In genomic region chr5:102055946-102056345, GRCm38 (mm10) we compare ENCODE assay signal across 13 mouse cellular contexts. TPM values are rescaled to one million over a fixed set of nuclear protein-coding genes. Genes with fewer than 3 reads are reported as not detected.
DNase-seq lines count a peak whose midpoint lies in the region; ATAC-seq lines count a peak whose summit lies in the region.
"Had no signal": no experiment of that assay in that cellular context is flagged by ENCODE, and none has a peak within 500 bp of the region (broad histone marks: within the 10 kb centered on the region; RNA-seq: fewer than 3 reads in every experiment).

No protein-coding gene starts in this region.

- H3K36me3 ChIP-seq in kidney, embryonic 15.5 days, result no peaks in the 10 kb centered on the region
- peaks cover 27% of the 10 kb centered on the region for H3K36me3 ChIP-seq in limb, embryonic 10.5 days
- H3K36me3 ChIP-seq: G1E; limb, embryonic 15.5 days had no signal

- H3K27me3 ChIP-seq in kidney, embryonic 15.5 days, result no peaks in the 10 kb centered on the region
- H3K27me3 ChIP-seq in limb, embryonic 10.5 days (ENCODE audit: low read depth, poor library complexity, severe bottlenecking), result no peaks in the 10 kb centered on the region
- H3K27me3 ChIP-seq: embryonic facial prominence, embryonic 12.5 days; hindbrain, embryonic 12.5 days; limb, embryonic 15.5 days had no signal

- H3K9me3 ChIP-seq in kidney, embryonic 15.5 days (replicated peaks), result no peaks in the 10 kb centered on the region
- H3K9me3 ChIP-seq in limb, embryonic 10.5 days (replicated peaks), result no peaks in the 10 kb centered on the region
- H3K9me3 ChIP-seq: embryonic facial prominence, embryonic 12.5 days; hindbrain, embryonic 12.5 days; limb, embryonic 15.5 days had no signal

- H3K4me3 ChIP-seq in kidney, embryonic 15.5 days (replicated peaks), result no peak overlapping the region
- no peak overlapping the region for H3K4me3 ChIP-seq in limb, embryonic 10.5 days
- H3K4me3 ChIP-seq: embryonic facial prominence, embryonic 12.5 days; hindbrain, embryonic 12.5 days; limb, embryonic 15.5 days had no signal

- WGBS in kidney, embryonic 15.5 days, result 55% methylated on average over 7 of the region's 7 CpGs
- 69% methylated on average over 7 of the region's 7 CpGs for WGBS in limb, embryonic 10.5 days

- no peak overlapping the region for H3K4me2 ChIP-seq in kidney, embryonic 15.5 days
- H3K4me2 ChIP-seq: embryonic facial prominence, embryonic 12.5 days; hindbrain, embryonic 12.5 days; limb, embryonic 15.5 days had no signal

- H3K9ac ChIP-seq in kidney, embryonic 15.5 days, result no peak overlapping the region
- H3K9ac ChIP-seq: embryonic facial prominence, embryonic 12.5 days; hindbrain, embryonic 12.5 days; limb, embryonic 15.5 days had no signal

- ATAC-seq in kidney, embryonic 15.5 days (replicated peaks; ENCODE audit: low FRiP score), result no peak

- H3K4me1 ChIP-seq in kidney, embryonic 15.5 days, result peaks cover 51% of the 10 kb centered on the region
- H3K4me1 ChIP-seq in limb, embryonic 10.5 days, result peaks cover 17% of the 10 kb centered on the region

- peak overlapping the region; percentile 74 for H3K27ac ChIP-seq in kidney, embryonic 15.5 days
- no peak overlapping the region for H3K27ac ChIP-seq in limb, embryonic 10.5 days
- H3K27ac ChIP-seq: embryonic facial prominence, embryonic 12.5 days; hindbrain, embryonic 12.5 days; limb, embryonic 15.5 days had no signal

- no peak for DNase-seq in kidney, adult 11 months
- DNase-seq in right cerebral cortex, postnatal 25 days, result peak; percentile 42
- DNase-seq in right cerebral cortex, postnatal 4 days, result no peak
- peak; percentile 40 to 58 for DNase-seq in cerebellum, postnatal 36 days
- DNase-seq in limb, embryonic 10.5 days (ENCODE audit: low spot score), result no peak
- DNase-seq in B cell, adult 2 months, result no peak
- DNase-seq: adrenal gland, postnatal 36 days; thymus, adult 2 months had no signal

RNA-seq across cellular contexts. Expression of gene Wdfy3, which starts 13.8 kb away (rescaled TPM):
- 19.7 and 20.8 TPM in 2 replicates for polyA plus RNA-seq in kidney, embryonic 15.5 days (2015; fragmentation: Nextera tagmentation; extraction: Ambion mirVana)
- polyA plus RNA-seq in limb, embryonic 10.5 days (2016; fragmentation: Nextera tagmentation; extraction: Ambion mirVana), result 14.8 and 15.8 TPM in 2 replicates
- polyA plus RNA-seq: G1E had no signal

Comparison
In these comparisons a context has a peak if more than half of its experiments do, and no peak if none do; other contexts are left out.
1. DNase-seq: peak in right cerebral cortex, postnatal 25 days (single experiment) and cerebellum, postnatal 36 days (2 of 2); none in kidney, adult 11 months (single experiment), right cerebral cortex, postnatal 4 days (single experiment), limb, embryonic 10.5 days (single experiment) and B cell, adult 2 months (0 of 2).